Mouse (Mus musculus): ENCODE data around the gene Ptn. TPM values are rescaled to one million over a fixed set of nuclear protein-coding genes. Genes with fewer than 3 reads are reported as not detected.
"Not testable (repeated sequence)": the region's sequence is repeated elsewhere in the genome, so short reads cannot be mapped to it uniquely, and the experiment has no call there.

Ptn gene
- polyA plus RNA-seq, 1 experiment from 2014 or later: 472 TPM

DNA sequence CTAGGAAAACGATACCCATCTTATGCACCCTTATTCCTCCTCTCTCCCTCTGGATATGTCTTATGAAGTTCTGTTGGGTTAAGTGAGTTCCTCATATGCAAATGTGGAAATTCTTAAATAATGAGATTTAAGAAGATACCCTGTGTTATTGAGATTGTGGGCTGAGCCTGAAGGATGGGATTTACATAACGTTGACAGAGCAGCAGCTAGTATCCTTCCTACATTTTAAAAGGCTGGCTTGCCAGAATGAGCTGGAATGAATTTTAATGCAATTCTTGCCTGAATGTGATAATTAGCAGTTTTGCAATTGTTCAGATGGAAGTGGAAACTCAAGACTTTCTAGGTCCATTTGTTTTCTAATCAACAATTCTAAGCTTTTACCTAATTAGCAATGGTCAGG lies 73.3 kb downstream of the Ptn start:
- no peak overlapping the region for H3K4me3 ChIP-seq (replicated peaks; ENCODE audit: low read length)
- no peak for ATAC-seq
- 45% methylated on average over 2 of the region's 2 CpGs for WGBS
- H3K36me3 ChIP-seq (ENCODE audit: control insufficient read depth, insufficient read depth): peaks cover 32% of the 10 kb centered on the region
- H3K9me3 ChIP-seq (ENCODE audit: control insufficient read depth, low read length): peaks cover 9% of the 10 kb centered on the region
- no peak overlapping the region for H3K4me2 ChIP-seq (ENCODE audit: low read length)
- H3K9ac ChIP-seq (replicated peaks; ENCODE audit: low read depth, low read length): no peak overlapping the region
- no peak overlapping the region for H3K27ac ChIP-seq (ENCODE audit: low read length)
- peaks cover 3% of the 10 kb centered on the region; the same call in 1 of the 2 replicates for H3K4me1 ChIP-seq (replicated peaks; ENCODE audit: control insufficient read depth, insufficient read depth, low read length)
- H3K27me3 ChIP-seq (replicated peaks; ENCODE audit: control insufficient read depth, insufficient read depth, low read length): no peaks in the 10 kb centered on the region

DNA sequence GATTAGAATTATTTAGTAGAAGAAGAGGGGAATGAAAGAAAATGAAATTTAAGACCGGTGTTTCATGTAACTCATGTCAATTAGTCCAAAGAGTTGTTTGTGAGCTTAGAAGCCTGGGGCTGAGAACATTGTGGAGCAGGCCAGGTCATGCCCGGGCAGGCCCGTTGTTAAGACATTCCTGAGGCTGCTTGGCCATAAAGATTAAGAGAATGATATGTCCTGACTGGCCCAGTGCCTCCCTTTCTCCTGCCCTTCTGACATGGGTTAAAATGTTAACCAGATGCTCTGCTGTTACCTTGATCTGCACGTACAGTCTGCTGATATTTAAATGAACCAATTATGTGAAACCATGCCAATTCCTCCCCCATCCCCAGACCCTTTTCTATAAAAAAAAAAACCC lies 74.4 kb downstream of the Ptn start:
- WGBS: 79% methylated on average over 4 of the region's 4 CpGs
- not testable (repeated sequence) for H3K4me3 ChIP-seq (replicated peaks; ENCODE audit: low read length); H3K4me1 ChIP-seq (replicated peaks; ENCODE audit: control insufficient read depth, insufficient read depth, low read length); H3K27ac ChIP-seq (ENCODE audit: low read length); H3K4me2 ChIP-seq (ENCODE audit: low read length); H3K27me3 ChIP-seq (replicated peaks; ENCODE audit: control insufficient read depth, insufficient read depth, low read length); ATAC-seq; H3K9ac ChIP-seq (replicated peaks; ENCODE audit: low read depth, low read length)
- Histone ChIP-seq H3K9me3 (ENCODE audit: control insufficient read depth, low read length) (peaks cover 20% of the 10 kb centered on the region), H3K36me3 (ENCODE audit: control insufficient read depth, insufficient read depth) (peaks cover 32% of the 10 kb centered on the region)

DNA sequence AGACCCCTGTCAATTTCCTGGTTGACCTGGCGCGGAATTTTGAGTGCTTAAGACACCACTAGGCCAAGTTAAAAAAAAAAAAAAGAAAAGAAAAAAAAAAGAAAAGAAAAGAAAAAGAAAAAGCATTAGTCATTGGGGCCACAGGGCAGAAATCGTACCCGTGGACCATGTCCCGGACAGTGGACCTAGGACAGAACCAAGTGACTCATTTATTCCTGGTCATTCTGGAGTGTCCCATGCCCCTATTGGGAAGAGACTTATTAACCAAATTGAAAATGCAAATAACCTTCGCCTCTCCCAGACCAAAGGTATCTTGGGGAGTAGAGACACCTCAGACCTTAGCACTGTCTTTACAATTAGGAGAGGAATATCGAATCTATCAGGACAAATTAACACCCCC lies 80.2 kb downstream of the Ptn start:
- Histone ChIP-seq H3K9me3 (ENCODE audit: control insufficient read depth, low read length) (peaks cover 20% of the 10 kb centered on the region), H3K36me3 (ENCODE audit: control insufficient read depth, insufficient read depth) (peaks cover 25% of the 10 kb centered on the region)
- WGBS: 95% methylated on average over 7 of the region's 7 CpGs
- H3K4me1 ChIP-seq (replicated peaks; ENCODE audit: control insufficient read depth, insufficient read depth, low read length); H3K27ac ChIP-seq (ENCODE audit: low read length); H3K9ac ChIP-seq (replicated peaks; ENCODE audit: low read depth, low read length); H3K27me3 ChIP-seq (replicated peaks; ENCODE audit: control insufficient read depth, insufficient read depth, low read length); H3K4me3 ChIP-seq (replicated peaks; ENCODE audit: low read length); H3K4me2 ChIP-seq (ENCODE audit: low read length); ATAC-seq: not testable (repeated sequence)

DNA sequence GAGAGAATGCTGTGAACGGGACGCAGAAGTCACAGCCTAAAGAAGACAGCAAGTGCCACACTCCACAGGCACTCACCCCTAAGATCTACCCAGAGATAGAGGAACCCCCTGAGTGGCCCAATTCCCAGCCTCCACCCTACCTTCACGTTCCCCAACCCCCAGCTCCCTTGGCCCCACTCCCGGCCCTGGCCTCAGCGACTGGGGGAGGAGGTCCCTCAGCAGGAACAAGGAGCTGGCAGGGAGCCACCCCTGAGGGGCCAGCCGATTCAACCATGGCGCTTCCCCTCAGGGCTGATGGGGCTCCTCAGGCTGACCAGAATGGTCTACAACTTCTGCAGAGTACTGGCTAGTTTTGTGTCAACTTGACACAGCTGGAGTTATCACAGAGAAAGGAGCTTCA lies 81.9 kb downstream of the Ptn start:
- Histone ChIP-seq H3K36me3 (ENCODE audit: control insufficient read depth, insufficient read depth) (peaks cover 20% of the 10 kb centered on the region), H3K9ac (replicated peaks; ENCODE audit: low read depth, low read length) (no peak overlapping the region), H3K27me3 (replicated peaks; ENCODE audit: control insufficient read depth, insufficient read depth, low read length) (no peaks in the 10 kb centered on the region), H3K4me2 (ENCODE audit: low read length) (no peak overlapping the region), H3K9me3 (ENCODE audit: control insufficient read depth, low read length) (peaks cover 20% of the 10 kb centered on the region), H3K4me3 (replicated peaks; ENCODE audit: low read length) (no peak overlapping the region), H3K27ac (ENCODE audit: low read length) (no peak overlapping the region), H3K4me1 (replicated peaks; ENCODE audit: control insufficient read depth, insufficient read depth, low read length) (peaks cover 6% of the 10 kb centered on the region)
- ATAC-seq: peak; percentile 39; the same call in 1 of the 2 replicates
- WGBS: 67% methylated on average over 7 of the region's 7 CpGs

DNA sequence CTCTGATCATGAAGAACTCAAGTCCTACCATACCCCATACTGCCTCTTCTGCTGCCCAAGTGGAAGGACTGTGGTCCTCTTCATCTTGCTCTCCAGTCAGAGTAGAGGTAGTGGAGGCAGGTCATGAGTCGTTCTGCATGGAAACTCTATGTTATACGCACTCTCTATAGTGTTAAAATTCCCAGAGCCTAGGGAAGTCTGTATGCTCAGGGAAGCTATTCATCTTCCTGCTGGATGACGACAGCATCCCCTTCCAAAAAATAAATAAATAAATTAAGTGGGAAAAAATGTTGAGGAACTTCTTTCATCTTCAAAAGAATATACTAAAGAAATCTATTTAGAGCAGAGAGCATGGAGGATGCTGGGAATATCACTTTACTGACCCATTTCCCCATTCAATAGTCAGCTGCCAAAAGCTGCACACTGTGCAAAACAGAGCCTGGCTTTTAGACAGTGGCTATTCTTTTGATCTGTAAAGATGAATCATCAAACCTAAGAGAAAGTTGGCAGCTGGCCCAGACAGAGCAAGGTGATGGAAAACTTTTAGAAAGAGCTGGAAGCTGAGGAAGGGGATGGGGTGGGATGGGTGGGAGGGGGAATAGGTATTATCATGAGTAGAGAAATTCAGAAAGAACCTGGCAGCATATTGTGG lies 84.4 kb downstream of the Ptn start:
- H3K4me3 ChIP-seq (replicated peaks; ENCODE audit: low read length): no peak overlapping the region
- ATAC-seq: no peak
- H3K4me1 ChIP-seq (replicated peaks; ENCODE audit: control insufficient read depth, insufficient read depth, low read length): peaks cover 11% of the 10 kb centered on the region
- peaks cover under 1% of the 10 kb centered on the region; the same call in 1 of the 2 replicates for H3K9me3 ChIP-seq (ENCODE audit: control insufficient read depth, low read length)
- H3K36me3 ChIP-seq (ENCODE audit: control insufficient read depth, insufficient read depth): no peaks in the 10 kb centered on the region
- H3K9ac ChIP-seq (replicated peaks; ENCODE audit: low read depth, low read length): no peak overlapping the region
- no peaks in the 10 kb centered on the region for H3K27me3 ChIP-seq (replicated peaks; ENCODE audit: control insufficient read depth, insufficient read depth, low read length)
- no peak overlapping the region for H3K4me2 ChIP-seq (ENCODE audit: low read length)
- WGBS: 63% methylated on average over 3 of the region's 3 CpGs
- no peak overlapping the region for H3K27ac ChIP-seq (ENCODE audit: low read length)

DNA sequence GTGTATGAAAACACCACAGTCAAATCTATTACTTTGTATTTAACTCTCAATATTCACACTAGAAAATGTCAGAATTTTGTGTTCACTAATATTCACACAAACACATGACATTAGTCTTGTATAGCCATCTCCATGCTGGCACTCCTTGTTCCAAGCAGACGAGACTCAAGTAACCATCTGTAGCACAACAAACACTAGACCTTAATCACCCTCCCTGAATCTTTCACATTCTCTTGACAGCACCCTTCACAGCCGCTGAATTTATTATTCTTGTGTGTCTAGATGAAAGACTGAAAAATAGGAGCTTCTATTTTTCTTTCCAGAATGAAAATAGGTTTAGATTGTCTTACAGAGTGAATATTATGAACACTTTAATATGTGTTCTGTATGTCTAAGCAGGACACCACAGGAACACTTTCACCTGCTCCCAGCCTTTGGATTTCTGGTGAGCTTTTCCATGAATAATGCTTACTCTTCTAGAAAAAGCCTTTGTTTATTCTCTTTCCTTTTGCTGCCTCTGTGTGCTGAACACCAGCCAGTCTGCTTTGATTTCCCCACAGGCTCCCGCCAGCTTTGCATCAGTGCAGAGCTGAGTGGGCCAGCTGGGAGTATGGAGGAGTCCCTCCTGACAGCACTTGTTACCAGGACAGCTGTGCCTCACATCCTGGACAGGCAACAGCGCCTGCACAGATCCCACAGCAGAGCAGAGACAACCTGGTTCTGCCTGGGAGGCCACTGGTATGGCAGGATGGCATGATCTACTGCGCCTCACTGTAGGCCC lies 87.1 kb downstream of the Ptn start:
- WGBS: 30% methylated on average over 5 of the region's 5 CpGs
- H3K4me3 ChIP-seq (replicated peaks; ENCODE audit: low read length): no peak overlapping the region
- peaks cover 11% of the 10 kb centered on the region for H3K4me1 ChIP-seq (replicated peaks; ENCODE audit: control insufficient read depth, insufficient read depth, low read length)
- ATAC-seq: peak; percentile 94
- H3K9ac ChIP-seq (replicated peaks; ENCODE audit: low read depth, low read length): 0 out of 2 replicates have a peak overlapping the region, but pooled peaks have one; percentile 22
- no peaks in the 10 kb centered on the region for H3K27me3 ChIP-seq (replicated peaks; ENCODE audit: control insufficient read depth, insufficient read depth, low read length)
- no peaks in the 10 kb centered on the region for H3K36me3 ChIP-seq (ENCODE audit: control insufficient read depth, insufficient read depth)
- no peak overlapping the region for H3K4me2 ChIP-seq (ENCODE audit: low read length)
- H3K27ac ChIP-seq (ENCODE audit: low read length): peak overlapping the region; percentile 77
- H3K9me3 ChIP-seq (ENCODE audit: control insufficient read depth, low read length): no peaks in the 10 kb centered on the region

DNA sequence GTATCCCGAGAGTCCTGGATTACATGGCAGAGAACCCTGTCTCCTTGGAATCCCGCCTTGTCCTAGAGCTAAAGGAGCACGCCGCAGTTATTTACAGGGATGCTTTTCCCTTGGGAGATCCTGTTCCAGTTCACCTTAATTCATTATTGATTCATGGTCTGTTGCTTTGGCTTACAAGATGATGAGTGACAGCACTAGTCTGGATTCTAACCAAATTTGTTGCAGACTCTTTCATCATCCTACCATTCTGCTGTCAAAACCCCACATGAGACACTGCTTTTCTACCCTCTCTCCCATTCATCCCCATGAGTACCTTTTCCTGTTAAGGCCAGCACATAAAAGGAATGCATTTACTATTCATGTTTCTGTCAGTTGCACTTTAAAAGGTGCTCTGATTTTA lies 96.7 kb downstream of the Ptn start:
- Histone ChIP-seq H3K4me3 (replicated peaks; ENCODE audit: low read length) (no peak overlapping the region), H3K27ac (ENCODE audit: low read length) (no peak overlapping the region), H3K9me3 (ENCODE audit: control insufficient read depth, low read length) (no peaks in the 10 kb centered on the region), H3K36me3 (ENCODE audit: control insufficient read depth, insufficient read depth) (peaks cover 14% of the 10 kb centered on the region), H3K4me2 (ENCODE audit: low read length) (no peak overlapping the region), H3K4me1 (replicated peaks; ENCODE audit: control insufficient read depth, insufficient read depth, low read length) (no peaks in the 10 kb centered on the region), H3K9ac (replicated peaks; ENCODE audit: low read depth, low read length) (no peak overlapping the region), H3K27me3 (replicated peaks; ENCODE audit: control insufficient read depth, insufficient read depth, low read length) (no peaks in the 10 kb centered on the region)
- no peak for ATAC-seq
- 83% methylated on average over 4 of the region's 4 CpGs for WGBS

DNA sequence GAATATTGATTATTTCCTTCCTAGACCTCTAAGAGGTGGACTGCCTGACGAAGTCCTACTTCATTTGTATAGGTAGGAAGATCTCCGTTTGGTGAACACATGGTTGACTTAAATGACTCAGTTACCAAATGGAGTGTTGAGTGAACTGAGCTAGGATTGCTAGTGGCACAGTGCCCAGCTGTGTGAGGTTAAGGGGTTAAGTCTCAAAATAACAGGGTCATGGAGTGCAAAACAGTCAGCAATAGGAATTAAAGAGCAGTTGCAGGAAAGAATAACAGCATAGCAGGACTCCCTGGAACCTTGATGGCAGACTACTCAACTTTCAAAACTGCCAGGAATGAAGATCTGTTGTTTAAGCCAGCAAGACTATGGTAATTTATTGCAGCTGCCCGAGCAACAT lies 114.5 kb downstream of the Ptn start:
- Histone ChIP-seq H3K27ac (ENCODE audit: low read length) (no peak overlapping the region), H3K4me3 (replicated peaks; ENCODE audit: low read length) (no peak overlapping the region), H3K9me3 (ENCODE audit: control insufficient read depth, low read length) (no peaks in the 10 kb centered on the region), H3K4me1 (replicated peaks; ENCODE audit: control insufficient read depth, insufficient read depth, low read length) (no peaks in the 10 kb centered on the region; the same call in 1 of the 2 replicates), H3K27me3 (replicated peaks; ENCODE audit: control insufficient read depth, insufficient read depth, low read length) (no peaks in the 10 kb centered on the region), H3K4me2 (ENCODE audit: low read length) (no peak overlapping the region), H3K36me3 (ENCODE audit: control insufficient read depth, insufficient read depth) (no peaks in the 10 kb centered on the region), H3K9ac (replicated peaks; ENCODE audit: low read depth, low read length) (no peak overlapping the region)
- ATAC-seq: no peak
- WGBS: 56% methylated on average over 3 of the region's 3 CpGs

DNA sequence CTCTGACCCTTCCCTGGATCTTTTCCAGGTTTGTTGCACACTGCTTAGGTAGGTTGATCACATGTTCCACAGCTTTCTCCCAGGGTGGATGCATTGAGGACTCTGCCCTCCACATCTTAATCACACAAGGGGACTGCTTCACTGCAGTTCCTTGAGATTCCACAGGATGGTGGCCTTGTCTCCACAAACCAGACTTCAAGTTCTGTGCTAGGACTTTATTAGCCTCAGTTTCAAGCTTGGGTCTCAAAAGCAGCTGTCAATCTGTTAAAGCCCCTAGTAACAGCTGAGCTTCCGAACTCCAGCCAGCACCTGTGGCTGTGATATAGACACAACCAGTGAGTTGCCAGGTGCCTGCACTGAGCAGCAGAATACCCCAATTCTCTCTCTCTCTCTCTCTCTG lies 118.5 kb downstream of the Ptn start:
- no peak overlapping the region for H3K4me3 ChIP-seq (replicated peaks; ENCODE audit: low read length)
- no peaks in the 10 kb centered on the region; the same call in 1 of the 2 replicates for H3K4me1 ChIP-seq (replicated peaks; ENCODE audit: control insufficient read depth, insufficient read depth, low read length)
- no peak overlapping the region for H3K4me2 ChIP-seq (ENCODE audit: low read length)
- no peak overlapping the region for H3K27ac ChIP-seq (ENCODE audit: low read length)
- no peaks in the 10 kb centered on the region for H3K36me3 ChIP-seq (ENCODE audit: control insufficient read depth, insufficient read depth)
- H3K9ac ChIP-seq (replicated peaks; ENCODE audit: low read depth, low read length): no peak overlapping the region
- H3K9me3 ChIP-seq (ENCODE audit: control insufficient read depth, low read length): no peaks in the 10 kb centered on the region
- 0% methylated on average over 1 of the region's 1 CpGs for WGBS
- no peaks in the 10 kb centered on the region for H3K27me3 ChIP-seq (replicated peaks; ENCODE audit: control insufficient read depth, insufficient read depth, low read length)
- ATAC-seq: peak; percentile 93
